Mouse (Mus musculus) embryonic facial prominence, embryonic 12.5 days (tissue): Measurements from ENCODE around the gene Rpl38. TPM values are rescaled to one million over a fixed set of nuclear protein-coding genes. Genes with fewer than 3 reads are reported as not detected.
"Not testable (repeated sequence)": the region's sequence is repeated elsewhere in the genome, so short reads cannot be mapped to it uniquely, and the experiment has no call there.

ENCODE experiments used
- ATAC-seq: fragments of 200-750 bp; cut with Nextera tagmentation; 2 replicates; pipeline ENCODE4 v1.8.0; 2017; ENCODE audit not compliant: insufficient number of reproducible peaks, insufficient read depth, low FRiP score, low TSS enrichment
- H3K27ac ChIP-seq: fragments of 300-500 bp; sonication (generic); 2 replicates; pipeline ENCODE4 v1.5.1; 2016; ENCODE audit warnings: mild to moderate bottlenecking
- H3K27me3 ChIP-seq: fragments of 300-500 bp; sonication (generic); 2 replicates; pipeline ENCODE4 v1.6.1; 2016; ENCODE audit warnings: mild to moderate bottlenecking, moderate library complexity
- H3K36me3 ChIP-seq: fragments of 300-500 bp; sonication (generic); 2 replicates; pipeline ENCODE4 v1.6.1; 2016; ENCODE audit warnings: mild to moderate bottlenecking
- H3K4me1 ChIP-seq: fragments of 300-500 bp; sonication (generic); 2 replicates; pipeline ENCODE4 v1.6.1; 2016
- H3K4me2 ChIP-seq: fragments of 300-500 bp; sonication (generic); replicated peaks from 2 replicates; pipeline ENCODE4 v1.6.1; 2016; ENCODE audit warnings: mild to moderate bottlenecking, moderate library complexity
- H3K4me3 ChIP-seq: fragments of 300-500 bp; sonication (generic); 2 replicates; pipeline ENCODE4 v1.5.1; 2016; ENCODE audit warnings: mild to moderate bottlenecking
- H3K9ac ChIP-seq: fragments of 300-500 bp; sonication (generic); 2 replicates; pipeline ENCODE4 v1.6.1; 2016; ENCODE audit warnings: mild to moderate bottlenecking, moderate library complexity
- H3K9me3 ChIP-seq: fragments of 300-500 bp; sonication (generic); 2 replicates; pipeline ENCODE4 v1.6.1; 2016; ENCODE audit warnings: mild to moderate bottlenecking, moderate library complexity
- WGBS: fragments of 180-500 bp; shearing (Covaris S2); methylation state at CpG from one replicate; pipeline ENCODE4 v1.1.7; 2016; 5-methylcytosine and 5-hydroxymethylcytosine counted together
- polyA plus RNA-seq: library from polyadenylated mRNA; unstranded; fragments of >200 nt; fragmentation: Nextera tagmentation; extraction: Ambion mirVana; gene quantifications from 2 replicates; pipeline ENCODE4 v1.2.1, GENCODE M21; 2016

The Rpl38 gene
- polyA plus RNA-seq, 1 experiment from 2014 or later, result 893 TPM

DNA sequence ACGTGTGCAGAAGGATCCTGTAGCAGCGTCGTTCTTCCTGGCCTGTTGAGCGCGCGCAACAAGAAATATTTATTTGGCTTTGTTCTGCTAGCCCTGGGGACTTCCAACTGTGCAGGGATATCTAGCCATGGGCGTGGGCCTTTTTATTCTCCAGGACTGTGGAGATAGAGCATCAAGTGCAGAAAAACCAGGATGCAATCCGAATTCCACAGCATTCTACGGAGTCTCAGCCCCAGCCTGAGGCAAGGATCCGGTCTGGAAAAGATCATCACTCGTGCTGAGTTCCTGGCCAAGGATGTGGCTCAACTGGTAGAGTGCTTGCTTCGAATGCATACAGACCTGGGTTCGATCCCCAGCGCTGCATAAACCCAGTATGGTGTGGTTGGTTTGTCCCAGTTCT, 6.2 kb upstream of the Rpl38 start:
- H3K4me1 ChIP-seq, result no peaks in the 10 kb centered on the region
- no peaks in the 10 kb centered on the region for H3K36me3 ChIP-seq
- no peak overlapping the region for H3K4me2 ChIP-seq
- H3K9ac ChIP-seq, result no peak overlapping the region
- no peak overlapping the region for H3K4me3 ChIP-seq
- no peak for ATAC-seq
- WGBS, result 84% methylated on average over 14 of the region's 14 CpGs
- peaks cover 15% of the 10 kb centered on the region; the same call in 1 of the 2 replicates for H3K27me3 ChIP-seq
- H3K27ac ChIP-seq, result no peak overlapping the region
- H3K9me3 ChIP-seq, result no peaks in the 10 kb centered on the region

DNA sequence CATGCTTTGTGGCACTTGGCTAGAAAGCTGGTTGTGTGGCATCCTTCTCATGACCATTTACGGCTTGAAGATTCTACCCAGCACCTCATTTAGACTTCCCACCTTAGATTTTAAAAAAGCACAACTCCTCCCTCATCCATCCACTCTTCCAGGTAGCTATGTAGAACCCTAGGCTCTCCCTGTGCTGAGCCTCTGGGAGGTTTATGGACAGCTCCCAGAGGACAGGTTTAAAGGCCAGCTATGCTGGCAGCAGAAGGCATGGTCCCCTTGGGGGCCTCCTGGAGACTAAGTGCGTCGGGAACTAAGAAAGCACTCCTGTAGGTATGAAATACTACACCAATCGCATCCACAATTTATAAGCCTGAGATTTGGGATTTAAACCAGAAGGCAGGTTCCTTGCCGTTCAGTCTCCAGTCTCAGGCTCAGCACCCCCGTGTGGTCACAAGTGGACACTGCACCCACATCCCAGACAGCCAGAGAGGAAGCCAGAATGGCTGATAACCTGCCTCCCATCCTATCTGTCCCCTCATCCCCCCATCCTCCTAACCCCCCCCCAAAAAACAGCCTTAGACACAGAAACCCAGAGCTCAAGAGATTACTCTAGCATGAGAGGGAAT, 5.5 kb upstream of the Rpl38 start:
- 27% methylated on average over 6 of the region's 6 CpGs for WGBS
- no peak overlapping the region for H3K9ac ChIP-seq
- no peak overlapping the region for H3K4me2 ChIP-seq
- H3K9me3 ChIP-seq, result no peaks in the 10 kb centered on the region
- peaks cover 15% of the 10 kb centered on the region; the same call in 1 of the 2 replicates for H3K27me3 ChIP-seq
- H3K36me3 ChIP-seq, result no peaks in the 10 kb centered on the region
- no peak overlapping the region for H3K4me3 ChIP-seq
- H3K27ac ChIP-seq, result no peak overlapping the region
- H3K4me1 ChIP-seq, result no peaks in the 10 kb centered on the region
- ATAC-seq, result no peak

DNA sequence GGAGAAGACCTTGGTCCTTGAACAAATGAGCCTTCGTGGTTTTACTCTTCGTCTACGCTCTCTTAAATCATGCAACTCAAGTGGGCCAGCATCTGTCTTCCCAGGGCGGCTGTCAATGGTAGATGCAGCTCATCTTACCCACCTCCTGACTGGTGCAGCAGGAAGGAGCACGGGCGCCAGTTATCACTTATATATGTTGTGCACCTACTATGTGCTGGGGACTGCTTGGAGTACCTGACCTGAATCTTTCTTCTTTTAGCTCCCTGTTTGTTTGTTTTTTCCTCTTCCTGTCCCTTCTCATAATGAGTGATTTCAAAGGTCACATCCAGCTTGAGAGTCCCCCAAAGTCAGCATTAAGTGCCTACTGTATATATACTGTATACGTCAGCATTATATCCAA, 4.2 kb upstream of the Rpl38 start:
- WGBS, result 84% methylated on average over 7 of the region's 7 CpGs
- no peak for ATAC-seq
- H3K4me3 ChIP-seq, result no peak overlapping the region
- H3K27me3 ChIP-seq, result peaks cover 15% of the 10 kb centered on the region; the same call in 1 of the 2 replicates
- H3K27ac ChIP-seq, result no peak overlapping the region
- no peak overlapping the region for H3K9ac ChIP-seq
- no peaks in the 10 kb centered on the region for H3K4me1 ChIP-seq
- no peak overlapping the region for H3K4me2 ChIP-seq
- no peaks in the 10 kb centered on the region for H3K9me3 ChIP-seq
- no peaks in the 10 kb centered on the region for H3K36me3 ChIP-seq

DNA sequence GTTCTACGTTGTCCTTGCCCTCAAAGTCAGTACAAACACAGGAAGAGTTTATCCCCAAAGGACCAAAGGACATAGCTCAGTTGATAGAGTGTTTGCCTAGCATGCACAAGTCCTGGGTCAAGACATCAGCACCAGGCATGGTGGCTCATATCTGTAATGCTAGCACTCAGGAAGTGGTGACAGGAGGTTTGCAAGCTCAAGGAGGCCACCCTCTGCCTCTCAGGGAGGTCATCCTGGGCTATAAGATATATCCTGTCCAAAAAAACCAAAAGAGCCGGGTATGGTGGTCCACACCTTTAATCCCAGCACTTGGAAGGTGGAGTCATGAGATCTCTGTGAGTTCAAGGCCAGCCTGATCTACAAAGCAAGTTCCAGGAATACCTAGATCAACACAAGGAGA, 2.9 kb upstream of the Rpl38 start:
- no peak overlapping the region for H3K27ac ChIP-seq
- 79% methylated on average over 2 of the region's 2 CpGs for WGBS
- no peak overlapping the region for H3K4me2 ChIP-seq
- H3K9me3 ChIP-seq, result no peaks in the 10 kb centered on the region
- H3K4me1 ChIP-seq, result peaks cover 12% of the 10 kb centered on the region
- H3K36me3 ChIP-seq, result peaks cover under 1% of the 10 kb centered on the region; the same call in 1 of the 2 replicates
- no peak for ATAC-seq
- H3K4me3 ChIP-seq, result no peak overlapping the region
- no peak overlapping the region for H3K9ac ChIP-seq
- peaks cover 15% of the 10 kb centered on the region; the same call in 1 of the 2 replicates for H3K27me3 ChIP-seq

DNA sequence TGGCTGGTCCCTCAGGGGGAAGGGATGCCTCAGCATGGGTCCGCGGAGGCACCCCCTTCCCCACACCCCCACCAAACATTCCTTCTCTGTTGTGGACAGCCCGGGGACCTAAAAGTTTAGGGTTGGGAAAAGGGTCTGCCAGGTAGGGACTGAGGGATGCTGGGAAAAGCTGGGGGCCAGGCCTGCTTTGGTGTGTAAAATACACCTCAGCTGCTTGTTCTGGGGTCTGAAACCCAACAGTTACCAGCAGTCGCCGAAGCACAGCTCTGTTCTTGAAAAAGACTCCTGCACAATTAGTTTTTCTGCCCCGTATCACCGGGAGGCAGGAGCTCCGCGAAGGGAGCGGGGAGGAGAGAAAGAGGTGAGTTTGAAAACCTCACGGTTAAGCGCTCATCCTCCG, 1.5 kb upstream of the Rpl38 start:
- 19% methylated on average over 13 of the region's 13 CpGs for WGBS
- H3K4me2 ChIP-seq, result no peak overlapping the region
- ATAC-seq, result no peak
- peaks cover 14% of the 10 kb centered on the region for H3K36me3 ChIP-seq
- H3K27ac ChIP-seq, result no peak overlapping the region
- no peaks in the 10 kb centered on the region for H3K9me3 ChIP-seq
- peaks cover 16% of the 10 kb centered on the region for H3K4me1 ChIP-seq
- H3K27me3 ChIP-seq, result peaks cover 15% of the 10 kb centered on the region; the same call in 1 of the 2 replicates
- no peak overlapping the region for H3K4me3 ChIP-seq
- no peak overlapping the region for H3K9ac ChIP-seq

DNA sequence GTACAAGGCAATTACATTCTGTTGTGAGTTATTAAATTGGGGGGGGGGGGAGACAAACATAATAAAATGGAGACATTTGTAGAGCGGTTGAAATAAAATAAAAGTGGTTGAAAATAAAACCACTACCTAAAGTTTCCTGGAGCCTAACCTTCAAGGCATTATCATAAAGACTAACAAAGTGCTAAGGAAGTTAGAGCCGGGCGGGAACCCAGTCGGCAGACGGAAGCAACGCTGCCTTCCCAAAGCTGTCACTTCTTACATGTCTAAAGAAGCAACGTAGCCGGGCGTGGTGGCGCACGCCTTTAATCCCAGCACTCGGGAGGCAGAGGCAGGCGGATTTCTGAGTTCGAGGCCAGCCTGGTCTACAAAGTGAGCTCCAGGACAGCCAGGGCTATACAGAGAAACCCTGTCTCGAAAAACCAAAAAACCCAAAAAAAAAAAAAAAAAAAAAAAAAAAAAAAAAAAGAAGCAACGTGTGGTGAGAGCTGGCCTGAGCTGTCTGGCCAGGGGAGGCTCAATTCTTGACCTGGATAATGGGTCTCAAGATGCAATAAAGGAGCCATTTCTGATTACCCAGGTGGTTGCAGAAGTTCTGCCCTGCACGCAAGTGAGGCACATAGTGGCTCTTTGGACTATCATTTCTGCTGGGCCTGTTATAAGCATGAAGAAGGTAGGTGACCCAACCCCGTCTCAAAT, 940 bp upstream of the Rpl38 start:
- peaks cover 20% of the 10 kb centered on the region for H3K36me3 ChIP-seq
- H3K4me3 ChIP-seq, result no peak overlapping the region
- ATAC-seq, result no peak
- H3K4me2 ChIP-seq, result no peak overlapping the region
- H3K4me1 ChIP-seq, result peaks cover 16% of the 10 kb centered on the region
- no peak overlapping the region for H3K27ac ChIP-seq
- no peaks in the 10 kb centered on the region for H3K9me3 ChIP-seq
- H3K27me3 ChIP-seq, result peaks cover 15% of the 10 kb centered on the region; the same call in 1 of the 2 replicates
- 48% methylated on average over 16 of the region's 18 CpGs for WGBS
- H3K9ac ChIP-seq, result no peak overlapping the region

DNA sequence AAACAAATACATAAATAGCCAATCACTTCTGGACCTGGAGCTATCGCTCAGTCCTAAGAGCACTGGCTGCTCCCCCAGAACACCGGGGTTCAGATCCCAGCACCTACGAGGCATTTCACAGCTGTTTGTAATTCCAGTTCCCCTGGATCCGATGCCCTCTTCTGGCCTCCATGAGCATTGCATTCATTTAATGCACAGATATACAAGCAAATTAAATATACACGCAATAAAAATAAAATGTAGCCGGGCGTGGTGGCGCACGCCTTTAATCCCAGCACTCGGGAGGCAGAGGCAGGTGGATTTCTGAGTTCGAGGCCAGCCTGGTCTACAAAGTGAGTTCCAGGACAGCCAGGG, 415 bp upstream of the Rpl38 start:
- not testable (repeated sequence) for H3K9ac ChIP-seq, H3K4me3 ChIP-seq, H3K27ac ChIP-seq, H3K9me3 ChIP-seq, ATAC-seq, H3K4me2 ChIP-seq
- 23% methylated on average over 11 of the region's 11 CpGs for WGBS
- Histone ChIP-seq H3K27me3 (peaks cover 15% of the 10 kb centered on the region; the same call in 1 of the 2 replicates), H3K36me3 (peaks cover 25% of the 10 kb centered on the region), H3K4me1 (peaks cover 16% of the 10 kb centered on the region)

DNA sequence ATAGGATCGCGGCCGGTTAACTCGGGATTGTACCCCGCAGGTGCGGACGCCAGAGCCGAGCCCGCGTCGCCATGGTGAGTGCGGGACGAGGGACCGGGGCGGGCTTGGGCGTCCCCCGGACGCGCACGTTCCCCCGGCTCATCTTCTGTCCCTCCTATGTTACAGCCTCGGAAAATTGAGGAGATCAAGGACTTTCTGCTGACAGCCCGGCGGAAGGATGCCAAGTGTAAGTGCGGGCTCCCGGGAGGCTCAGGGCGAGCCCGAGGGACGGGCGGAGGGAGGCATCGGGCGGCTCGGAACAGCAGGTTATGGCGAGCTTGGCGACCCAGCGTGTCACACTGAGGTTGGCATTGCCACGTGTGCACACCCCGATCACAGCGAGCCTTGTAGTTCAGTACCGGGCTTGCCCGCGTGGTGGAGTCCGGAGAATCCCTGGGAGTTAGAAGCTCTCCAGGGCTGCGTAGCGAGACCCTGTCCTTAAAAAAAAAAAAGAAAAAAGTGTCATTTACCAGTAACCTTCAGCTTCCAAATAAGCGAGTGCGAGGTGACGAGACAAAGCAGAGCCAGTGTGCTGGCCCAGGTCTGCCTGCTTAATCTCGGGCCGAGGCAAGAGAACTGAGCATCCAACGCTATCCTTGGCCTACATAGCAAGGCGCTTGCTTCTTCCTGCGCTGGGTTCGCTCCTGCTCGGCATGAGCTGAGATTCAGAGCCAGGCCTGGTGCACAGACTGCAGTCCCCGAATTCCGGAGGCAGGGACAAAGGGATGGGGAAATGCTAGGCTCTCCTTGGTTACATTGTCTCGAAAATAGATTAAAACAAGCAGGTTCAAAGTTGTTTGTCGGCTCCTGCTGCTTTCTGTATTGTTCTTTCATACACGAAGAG, 658 bp downstream of the Rpl38 start:
- WGBS, result under 1% methylated on average over 60 of the region's 60 CpGs
- Histone ChIP-seq H3K4me1 (peaks cover 16% of the 10 kb centered on the region), H3K27ac (peak overlapping the region; percentile 93), H3K36me3 (peaks cover 36% of the 10 kb centered on the region), H3K27me3 (peaks cover 15% of the 10 kb centered on the region; the same call in 1 of the 2 replicates), H3K9me3 (no peaks in the 10 kb centered on the region), H3K9ac (peak overlapping the region; percentile 80), H3K4me2 (peak overlapping the region; percentile 75), H3K4me3 (peak overlapping the region; percentile 90)
- peak; percentile 23; the same call in 1 of the 2 replicates for ATAC-seq

DNA sequence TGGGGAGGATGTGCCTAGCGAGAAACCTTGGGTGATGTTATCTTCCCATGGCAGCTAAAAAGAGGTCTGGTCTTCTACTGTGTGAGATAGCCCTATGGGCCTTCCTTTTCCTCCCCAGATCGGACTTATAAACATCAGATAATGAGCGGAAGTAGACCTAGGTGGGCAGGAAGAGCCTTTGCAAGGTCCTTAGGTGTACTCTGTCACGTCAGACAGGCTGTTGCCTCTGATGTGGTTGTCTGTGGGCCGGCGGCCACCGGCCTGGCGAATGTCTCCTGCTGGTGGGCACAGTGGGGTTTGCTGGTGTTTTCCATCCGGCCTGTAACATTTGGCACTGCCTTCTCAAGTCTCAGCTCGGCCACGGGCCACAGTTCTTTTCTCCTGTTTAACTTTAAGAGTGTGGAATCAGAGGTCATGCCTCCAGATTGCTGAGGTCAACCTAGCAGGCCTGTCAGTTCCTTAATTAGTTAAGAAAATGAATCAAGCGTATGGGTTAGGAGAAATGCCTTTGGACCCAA, 1.4 kb downstream of the Rpl38 start:
- Histone ChIP-seq H3K4me3 (peak overlapping the region; percentile 90), H3K27me3 (peaks cover 15% of the 10 kb centered on the region; the same call in 1 of the 2 replicates), H3K9ac (peak overlapping the region; percentile 80), H3K4me2 (peak overlapping the region; percentile 75), H3K9me3 (no peaks in the 10 kb centered on the region), H3K36me3 (peaks cover 36% of the 10 kb centered on the region), H3K4me1 (peaks cover 16% of the 10 kb centered on the region), H3K27ac (peak overlapping the region; percentile 93)
- ATAC-seq, result no peak
- WGBS, result 13% methylated on average over 12 of the region's 12 CpGs

DNA sequence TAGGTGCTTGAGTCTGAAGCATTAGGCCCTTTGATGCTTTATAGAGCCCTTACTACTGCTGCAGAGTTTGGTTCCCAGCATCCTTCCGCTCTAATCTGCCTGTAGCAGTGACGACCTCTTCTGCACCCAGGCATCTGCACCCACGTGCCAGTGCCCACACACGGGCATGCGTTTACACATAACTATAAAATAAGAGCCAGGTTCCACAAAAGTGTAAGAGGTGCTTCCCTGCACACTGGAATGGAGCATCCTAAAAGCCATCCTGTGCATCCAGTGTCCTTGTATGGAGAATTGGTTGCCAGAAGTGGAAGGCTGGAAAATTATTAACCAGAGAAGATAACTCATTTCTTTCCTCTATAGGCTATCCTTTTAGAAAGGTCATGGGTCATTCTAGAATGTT, 2.8 kb downstream of the Rpl38 start:
- peaks cover 16% of the 10 kb centered on the region for H3K4me1 ChIP-seq
- no peak overlapping the region for H3K27ac ChIP-seq
- peaks cover 36% of the 10 kb centered on the region for H3K36me3 ChIP-seq
- no peak overlapping the region for H3K4me2 ChIP-seq
- peaks cover 6% of the 10 kb centered on the region; the same call in 1 of the 2 replicates for H3K27me3 ChIP-seq
- WGBS, result 91% methylated on average over 5 of the region's 5 CpGs
- no peaks in the 10 kb centered on the region for H3K9me3 ChIP-seq
- ATAC-seq, result no peak
- no peak overlapping the region for H3K9ac ChIP-seq
- H3K4me3 ChIP-seq, result no peak overlapping the region
